8 mouse cellular contexts compared by ENCODE assay signal in the genomic region with DNA sequence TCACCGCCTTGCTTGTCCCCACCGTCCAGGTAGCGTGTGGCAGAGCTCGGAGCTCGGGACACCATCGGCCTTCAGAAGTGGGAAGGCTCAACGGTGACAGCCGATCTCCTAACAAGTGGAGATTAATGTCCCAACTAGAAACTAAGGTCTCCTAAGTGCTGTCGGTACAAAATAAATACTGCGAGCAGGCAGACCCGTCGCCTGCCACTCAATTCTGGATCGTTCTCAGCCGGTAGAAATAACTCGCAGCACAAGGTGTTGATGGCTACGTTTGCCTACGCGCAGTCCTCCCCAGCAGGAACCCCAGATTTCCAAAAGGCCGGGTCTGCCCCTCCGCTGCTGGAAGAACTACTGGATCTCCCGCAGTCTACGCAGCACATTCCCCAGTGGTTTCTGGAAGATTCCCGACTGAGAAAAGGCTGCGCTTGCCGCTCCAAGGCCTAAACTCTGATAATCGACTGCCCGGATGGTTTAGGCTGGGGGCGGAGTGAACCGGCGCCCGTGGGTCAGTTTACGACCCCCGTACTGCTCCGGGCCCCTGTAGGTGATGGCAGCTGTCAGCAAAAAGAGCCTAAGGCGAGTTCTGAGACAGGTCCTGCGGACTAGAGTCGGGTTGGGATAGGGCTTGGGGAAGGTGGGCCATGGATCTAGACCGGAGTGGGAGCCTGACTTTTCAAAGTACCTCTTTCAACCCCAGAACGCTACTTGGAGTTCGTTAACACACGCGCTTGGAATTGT.
DNase-seq lines count a peak whose midpoint lies in the region; ATAC-seq lines count a peak whose summit lies in the region.

No protein-coding gene starts in this region.

- no peaks in the 10 kb centered on the region for H3K9me3 ChIP-seq in heart, embryonic 10.5 days
- H3K9me3 ChIP-seq in forebrain, embryonic 12.5 days = no peaks in the 10 kb centered on the region
- no peaks in the 10 kb centered on the region for H3K9me3 ChIP-seq in kidney, embryonic 15.5 days (replicated peaks)
- no peaks in the 10 kb centered on the region for H3K9me3 ChIP-seq in midbrain, embryonic 13.5 days

- H3K9ac ChIP-seq in forebrain, embryonic 12.5 days = 0 out of 2 replicates have a peak overlapping the region, but pooled peaks have one; percentile 8
- peak overlapping the region; percentile 23; the same call in 1 of the 2 replicates for H3K9ac ChIP-seq in kidney, embryonic 15.5 days
- H3K9ac ChIP-seq in midbrain, embryonic 13.5 days (replicated peaks) = peak overlapping the region; percentile 16

- H3K4me1 ChIP-seq in heart, embryonic 10.5 days = peaks cover 16% of the 10 kb centered on the region
- H3K4me1 ChIP-seq in forebrain, embryonic 12.5 days = peaks cover 26% of the 10 kb centered on the region
- peaks cover 20% of the 10 kb centered on the region for H3K4me1 ChIP-seq in kidney, embryonic 15.5 days
- peaks cover 25% of the 10 kb centered on the region for H3K4me1 ChIP-seq in midbrain, embryonic 13.5 days (replicated peaks)

- H3K27me3 ChIP-seq in heart, embryonic 10.5 days (ENCODE audit: insufficient read depth, poor library complexity, severe bottlenecking) = peaks cover 78% of the 10 kb centered on the region
- peaks cover 80% of the 10 kb centered on the region for H3K27me3 ChIP-seq in forebrain, embryonic 12.5 days
- H3K27me3 ChIP-seq in kidney, embryonic 15.5 days = peaks cover 85% of the 10 kb centered on the region
- H3K27me3 ChIP-seq in midbrain, embryonic 13.5 days = peaks cover 96% of the 10 kb centered on the region

- peak overlapping the region; percentile 44 for H3K4me2 ChIP-seq in forebrain, embryonic 12.5 days
- H3K4me2 ChIP-seq in kidney, embryonic 15.5 days = peak overlapping the region; percentile 69
- H3K4me2 ChIP-seq in midbrain, embryonic 13.5 days (replicated peaks) = peak overlapping the region; percentile 49

- ATAC-seq in forebrain, embryonic 12.5 days (ENCODE audit: low FRiP score) = peak; percentile 24; the same call in 1 of the 2 replicates
- 0 out of 2 replicates have a peak, but pooled peaks have one; percentile 5 for ATAC-seq in kidney, embryonic 15.5 days (replicated peaks; ENCODE audit: low FRiP score)
- peak; percentile 15; the same call in 1 of the 2 replicates for ATAC-seq in midbrain, embryonic 13.5 days

- peak overlapping the region; percentile 52; the same call in 1 of the 2 replicates for H3K27ac ChIP-seq in heart, embryonic 10.5 days
- peak overlapping the region; percentile 54 for H3K27ac ChIP-seq in forebrain, embryonic 12.5 days
- H3K27ac ChIP-seq in kidney, embryonic 15.5 days = no peak overlapping the region
- H3K27ac ChIP-seq in midbrain, embryonic 13.5 days = peak overlapping the region; percentile 53

- DNase-seq in heart, embryonic 10.5 days (ENCODE audit: low spot score) = peak; percentile 76
- no peak for DNase-seq in heart, adult 8-10 months (ENCODE audit: low spot score)
- no peak for DNase-seq in thymus, postnatal 25 days
- DNase-seq in layer of hippocampus, adult 11-12 months (ENCODE audit: low spot score) = no peak
- DNase-seq in c-Kit-positive CD71-positive TER-119-positive erythroid progenitor cells, embryonic 14.5 days (ENCODE audit: low spot score) = no peak

- WGBS in heart, embryonic 10.5 days = under 1% methylated on average over 42 of the region's 42 CpGs
- 1% methylated on average over 42 of the region's 42 CpGs for WGBS in forebrain, embryonic 12.5 days
- 2% methylated on average over 42 of the region's 42 CpGs for WGBS in kidney, embryonic 15.5 days
- WGBS in midbrain, embryonic 13.5 days = 3% methylated on average over 42 of the region's 42 CpGs

- peak overlapping the region; percentile 53 for H3K4me3 ChIP-seq in heart, embryonic 10.5 days
- H3K4me3 ChIP-seq in forebrain, embryonic 12.5 days (replicated peaks) = peak overlapping the region; percentile 20
- H3K4me3 ChIP-seq in kidney, embryonic 15.5 days (replicated peaks) = peak overlapping the region; percentile 41
- H3K4me3 ChIP-seq in midbrain, embryonic 13.5 days (replicated peaks) = peak overlapping the region; percentile 23

- no peaks in the 10 kb centered on the region for H3K36me3 ChIP-seq in heart, embryonic 10.5 days
- no peaks in the 10 kb centered on the region for H3K36me3 ChIP-seq in forebrain, embryonic 12.5 days (replicated peaks)
- no peaks in the 10 kb centered on the region for H3K36me3 ChIP-seq in kidney, embryonic 15.5 days
- no peaks in the 10 kb centered on the region for H3K36me3 ChIP-seq in midbrain, embryonic 13.5 days
